Mouse (Mus musculus) B cell, adult 2 months (primary cell): ENCODE data around the gene Prr5l.
A peak's percentile ranks its signal among the peaks of the same experiment; 100 is the strongest.
"Not testable (repeated sequence)": the region's sequence is repeated elsewhere in the genome, so short reads cannot be mapped to it uniquely, and the experiment has no call there.

Experiments
- DNase-seq, 2 experiments: peaks; one replicate each; pipeline ENCODE4 v3.0.0; 2022

The Prr5l gene

DNA sequence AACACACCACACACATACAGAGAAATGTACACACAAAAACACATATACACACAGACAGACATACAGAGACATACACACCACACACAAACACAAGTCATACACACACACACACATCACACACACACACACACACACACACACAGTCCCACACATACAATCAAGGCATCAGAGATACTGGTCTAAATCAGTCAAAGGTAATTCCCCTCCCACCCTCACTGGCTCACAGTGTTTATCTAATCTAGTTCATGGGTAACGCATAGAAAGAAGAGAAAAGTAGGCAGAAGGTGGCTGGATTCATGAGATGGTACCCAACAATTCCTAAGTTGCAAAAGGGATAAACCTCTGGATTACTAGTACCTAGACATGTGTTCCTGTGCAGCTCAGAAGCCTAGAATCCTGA is 120.9 kb downstream of the Prr5l start:
- no peak for DNase-seq

DNA sequence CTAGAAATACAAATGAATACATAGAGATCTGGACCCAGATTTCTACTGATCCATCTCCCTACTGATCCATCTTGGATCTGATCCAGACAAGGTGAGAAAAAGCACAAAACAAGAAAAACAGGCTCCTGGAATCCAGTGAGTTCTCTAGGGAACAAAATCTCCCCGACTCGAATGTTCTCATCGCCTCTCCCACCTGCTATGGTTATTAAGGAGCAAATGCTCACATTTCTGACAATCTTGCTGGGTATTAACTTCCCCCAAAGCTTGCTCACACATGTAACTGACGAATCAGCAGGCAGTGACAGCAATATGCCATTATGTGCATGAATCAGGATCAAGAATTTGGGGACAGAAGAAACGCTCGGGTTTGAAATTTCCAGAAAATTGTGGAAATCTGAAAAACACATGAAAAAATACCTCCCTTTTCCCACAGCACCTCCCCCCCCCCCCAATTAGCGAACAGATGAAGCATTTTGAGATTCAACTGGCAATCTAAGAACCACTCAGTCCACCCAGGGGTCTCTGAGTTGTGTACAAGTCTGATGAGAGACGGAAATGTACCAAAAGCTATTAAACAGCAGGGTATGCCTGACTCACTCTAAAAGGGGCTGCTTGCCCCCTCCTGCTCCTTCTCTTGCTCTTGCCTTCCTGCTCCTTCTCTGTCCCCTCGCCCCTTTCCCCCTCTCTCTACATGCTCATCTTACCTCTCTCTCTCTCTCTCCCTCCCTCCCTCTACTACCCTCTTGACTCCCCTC is 123.1 kb downstream of the Prr5l start:
- DNase-seq = no peak

DNA sequence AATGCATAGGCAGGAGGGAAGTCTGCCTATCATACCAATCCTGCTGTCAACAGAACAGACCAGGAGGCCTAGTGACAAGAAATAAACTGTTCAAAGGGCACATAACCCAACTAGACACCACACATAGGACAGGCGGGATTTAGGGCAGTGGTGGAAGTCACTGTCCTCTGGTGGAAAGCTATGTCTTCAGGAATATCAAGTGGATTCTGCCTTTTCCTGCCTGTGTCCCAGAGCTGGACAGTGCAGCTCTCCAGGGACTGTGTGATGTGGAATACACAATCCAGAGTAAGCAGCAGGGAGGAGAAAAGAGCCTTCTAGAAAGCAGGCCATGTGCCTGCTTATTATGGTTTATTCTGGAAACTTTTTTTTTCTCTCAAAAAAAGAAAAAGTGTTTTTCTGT is 125.0 kb downstream of the Prr5l start:
- DNase-seq = no peak

DNA sequence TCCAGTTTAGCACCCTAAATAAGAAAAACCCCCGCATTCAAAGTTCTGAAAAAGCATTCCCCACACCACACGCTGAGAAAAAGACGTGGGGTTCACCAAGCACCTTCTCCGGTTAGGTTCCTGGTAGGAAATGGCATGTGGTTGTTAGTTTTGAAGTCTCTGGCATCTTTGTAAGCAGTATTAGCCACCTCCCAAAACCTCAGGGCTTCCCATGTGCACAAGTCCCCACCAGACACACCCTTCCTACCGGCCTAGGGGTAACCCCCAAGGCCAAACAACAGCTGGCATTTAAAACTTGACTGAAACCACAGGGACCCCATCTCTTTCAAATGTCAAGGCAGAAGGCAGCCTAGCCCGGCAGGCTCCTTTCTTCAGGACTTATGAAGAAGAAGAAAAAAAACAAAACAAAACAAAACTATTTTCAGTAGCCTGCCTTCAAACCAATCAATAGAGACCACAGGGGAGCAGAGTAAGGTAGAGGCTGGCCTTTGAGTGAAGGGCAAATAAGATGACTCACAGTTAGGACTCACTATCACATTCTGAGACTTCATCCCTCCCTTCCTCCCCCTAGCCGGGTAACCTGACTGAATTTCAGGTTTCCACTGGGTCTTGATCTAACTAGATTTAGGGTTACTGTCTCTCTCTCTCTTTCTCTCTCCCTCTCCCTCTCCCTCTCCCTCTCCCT is 126.6 kb downstream of the Prr5l start:
- DNase-seq = peak; percentile 35 to 37

DNA sequence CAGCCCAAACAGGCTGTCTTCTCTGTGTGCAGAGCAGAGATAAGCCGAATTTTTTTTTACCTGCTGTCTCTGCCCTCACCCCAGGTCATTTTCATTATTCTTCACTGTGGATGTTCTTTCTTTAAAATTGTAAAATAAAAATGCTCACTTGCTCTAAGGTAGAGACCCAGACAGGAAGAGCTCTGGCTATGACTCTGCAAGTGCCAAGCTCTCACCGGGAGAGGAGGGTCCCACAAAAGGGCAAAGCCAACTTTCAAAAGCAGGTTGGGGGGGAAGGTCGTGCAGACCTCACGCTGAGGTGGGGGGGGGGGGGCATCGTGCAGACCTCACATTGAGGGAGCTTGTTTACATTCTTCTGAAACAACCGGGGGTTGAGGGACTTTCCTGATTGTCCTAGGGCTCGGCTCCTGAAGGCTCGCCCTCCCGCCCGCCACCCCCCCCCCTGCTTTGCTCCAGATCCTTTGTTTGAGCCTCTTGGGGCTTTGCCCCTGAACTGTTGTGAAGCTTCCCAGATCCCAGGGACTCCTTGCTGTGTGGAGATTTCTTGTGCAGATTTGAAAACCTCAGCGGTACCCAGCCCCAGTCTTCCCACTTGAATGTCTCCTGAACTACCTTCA is 127.8 kb downstream of the Prr5l start:
- DNase-seq = no peak

DNA sequence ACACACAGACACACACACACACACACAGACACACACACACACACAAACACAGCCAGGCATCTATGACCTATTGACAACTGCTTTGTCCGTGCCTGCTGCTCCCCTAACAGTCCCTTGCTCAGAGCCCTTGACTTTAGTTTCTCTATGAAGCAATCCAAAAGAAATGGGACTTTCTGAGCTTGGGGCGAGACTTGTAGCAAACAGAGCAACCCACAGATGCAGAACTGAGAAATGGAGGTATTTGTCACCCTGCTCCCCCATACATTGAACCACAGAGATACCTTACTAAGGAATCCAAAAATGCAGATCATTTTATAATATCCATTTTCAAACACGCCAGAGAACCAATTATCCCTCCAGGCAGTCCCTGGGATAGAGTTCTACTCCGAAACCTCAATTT is 128.4 kb downstream of the Prr5l start:
- no peak for DNase-seq

DNA sequence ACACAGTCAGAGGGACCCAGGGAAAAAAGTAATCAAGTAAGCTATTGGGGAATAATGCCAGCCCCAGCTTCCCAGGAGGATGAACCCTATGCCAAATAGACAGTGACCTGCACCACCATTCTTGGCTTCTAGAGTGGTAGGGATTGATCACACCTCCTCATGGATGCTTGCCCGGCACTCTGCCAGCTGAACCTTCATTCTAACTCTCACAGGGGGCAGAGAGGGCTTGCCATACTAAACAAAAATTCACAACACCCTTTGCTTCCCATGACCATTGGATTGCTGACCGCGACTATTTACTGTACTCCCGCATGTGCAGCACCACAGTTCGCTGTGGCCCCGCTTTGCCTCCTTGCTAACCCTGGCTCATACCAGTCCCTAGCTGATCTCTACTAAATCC is 129.8 kb downstream of the Prr5l start:
- DNase-seq = no peak

DNA sequence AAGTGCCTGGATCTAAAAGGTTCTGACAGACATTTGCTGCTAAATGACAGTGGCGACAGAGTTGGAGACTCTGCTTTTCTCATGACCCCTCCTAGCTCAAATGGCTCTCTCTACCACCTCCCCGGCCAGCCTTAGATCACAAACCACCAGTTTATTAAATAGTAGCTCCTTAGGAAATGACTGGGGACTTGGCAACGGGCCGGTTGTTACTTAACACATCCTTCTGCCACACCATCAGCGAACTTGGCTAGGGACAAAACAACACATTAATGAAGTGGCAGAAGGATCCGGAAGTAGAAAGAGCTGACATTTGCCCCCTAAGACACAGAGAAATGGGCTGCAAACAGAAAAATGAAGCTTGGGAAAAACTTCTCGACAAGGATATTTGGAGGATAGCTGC is 130.4 kb downstream of the Prr5l start:
- no peak for DNase-seq

DNA sequence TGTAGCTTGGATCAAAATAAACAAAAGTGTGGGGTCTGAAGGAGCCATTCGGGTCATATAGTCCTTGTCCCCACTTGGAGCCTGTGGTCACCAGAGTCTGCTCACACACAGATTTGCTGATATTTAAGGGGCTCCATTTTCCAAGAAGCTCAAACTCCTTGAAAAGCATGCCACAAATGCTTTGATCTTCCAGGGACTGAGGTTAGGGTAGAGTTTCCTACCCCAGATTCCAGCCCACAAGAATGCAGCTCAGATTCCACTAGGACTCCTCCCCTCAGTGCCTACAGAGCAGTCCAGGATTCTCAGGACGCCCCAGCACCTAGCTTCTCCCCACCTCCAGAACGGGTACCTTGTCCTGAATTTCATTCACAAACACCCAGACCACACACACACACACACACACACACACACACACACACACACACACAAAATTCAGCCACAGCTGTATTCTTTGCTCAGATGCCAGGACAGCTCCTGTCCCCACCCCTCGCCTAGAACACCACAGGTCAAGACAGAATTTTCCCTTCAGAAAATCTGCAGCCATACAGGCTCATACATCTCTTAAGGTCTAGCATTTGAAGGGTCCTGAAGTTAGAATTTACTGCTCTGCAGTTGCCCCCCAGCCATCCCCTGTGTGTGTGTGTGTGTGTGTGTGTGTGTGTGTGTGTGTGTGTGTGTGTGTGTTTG is 131.4 kb downstream of the Prr5l start:
- DNase-seq = no peak

DNA sequence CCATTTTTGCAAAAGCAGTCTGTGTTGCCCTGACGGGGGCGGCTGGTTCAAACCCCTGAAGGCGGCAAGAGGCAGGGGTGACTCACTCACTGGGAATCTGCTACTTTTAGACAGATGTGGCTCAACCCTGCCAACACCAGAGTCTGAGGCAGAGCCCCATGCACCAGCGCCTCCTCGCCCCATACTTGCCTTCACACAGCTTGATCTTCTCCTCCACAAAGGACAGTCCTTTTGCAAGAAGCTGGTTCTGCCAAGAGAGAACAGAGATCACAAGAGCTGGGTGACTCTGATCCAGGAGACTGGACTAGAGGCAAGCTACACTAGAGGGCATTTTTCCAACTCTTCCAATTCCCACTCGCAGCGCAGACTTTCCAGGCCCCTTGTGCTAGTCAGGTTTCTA is 136.3 kb downstream of the Prr5l start:
- no peak for DNase-seq

DNA sequence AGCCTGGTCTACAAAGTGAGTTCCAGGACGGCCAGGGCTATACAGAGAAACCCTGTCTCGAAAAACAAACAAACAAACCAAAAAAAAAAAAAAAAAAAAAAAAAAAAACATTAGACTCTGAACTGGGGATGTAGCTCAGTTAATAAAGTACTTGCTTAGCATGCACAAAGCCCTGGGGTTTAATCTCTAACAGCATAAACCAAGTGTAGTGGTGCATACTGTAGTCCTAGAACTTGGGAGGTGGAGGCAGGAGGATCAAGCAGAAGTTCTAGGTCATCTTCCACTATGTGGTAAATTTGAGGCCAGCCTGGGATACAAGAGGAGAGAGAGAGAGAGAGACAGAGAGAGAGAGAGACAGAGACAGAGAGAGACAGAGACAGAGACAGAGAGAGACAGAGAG is 137.2 kb downstream of the Prr5l start:
- not testable (repeated sequence) for DNase-seq

DNA sequence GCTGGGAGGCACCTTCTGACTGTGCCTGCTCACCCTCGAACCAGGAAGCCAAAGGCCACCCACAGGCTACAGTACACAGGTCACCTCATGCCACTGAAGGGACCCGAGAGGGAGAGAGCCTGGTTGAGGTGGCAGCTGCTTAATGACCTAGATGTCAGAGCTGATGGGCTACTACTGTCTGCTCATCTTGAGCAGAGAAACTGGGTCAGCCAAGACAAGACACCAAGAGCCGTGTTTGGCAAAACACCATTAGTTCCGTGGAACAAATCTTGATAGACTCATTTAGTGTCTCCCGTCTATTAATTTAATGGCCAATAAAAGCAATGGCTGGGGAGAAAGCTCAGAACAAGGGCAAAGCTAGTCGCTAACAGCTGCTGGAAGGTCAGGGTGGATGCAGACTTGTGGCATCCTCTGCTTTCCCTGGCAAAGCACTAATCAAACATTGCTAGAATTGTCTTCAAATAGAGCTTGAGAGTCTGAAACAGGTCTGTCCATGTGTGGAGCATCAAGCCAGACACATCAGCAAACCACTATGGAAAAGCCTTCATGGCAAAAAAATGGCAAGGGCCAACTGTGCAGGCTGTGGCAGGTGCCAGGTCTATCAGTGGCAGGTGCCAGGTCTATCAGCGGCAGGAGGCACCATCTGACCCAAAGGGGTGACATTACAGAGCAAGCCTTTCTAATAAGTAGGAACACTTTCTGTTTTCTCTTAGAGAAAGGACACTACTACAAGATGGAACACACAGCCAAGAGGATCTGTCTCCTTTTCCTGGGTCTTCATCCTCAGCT is 140.6 kb downstream of the Prr5l start:
- no peak for DNase-seq

DNA sequence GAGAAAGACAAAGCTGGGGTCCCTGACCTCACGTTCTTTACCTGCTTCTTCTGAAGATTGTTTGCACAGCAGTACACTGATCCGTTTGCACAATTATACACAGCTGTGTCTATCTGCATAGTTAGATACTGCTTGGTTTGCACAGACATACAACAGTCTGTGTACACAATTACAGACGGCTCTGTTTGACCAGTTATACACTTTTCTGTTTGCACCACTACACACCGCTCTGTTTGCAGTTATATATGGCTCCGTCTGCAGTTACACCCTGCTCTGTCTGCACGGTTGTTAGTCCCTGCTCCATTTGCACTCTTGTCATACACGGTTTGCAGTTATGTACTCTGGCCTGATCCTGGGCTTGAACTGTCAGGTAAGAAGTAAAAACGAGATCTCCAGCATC is 141.2 kb downstream of the Prr5l start:
- DNase-seq = no peak

DNA sequence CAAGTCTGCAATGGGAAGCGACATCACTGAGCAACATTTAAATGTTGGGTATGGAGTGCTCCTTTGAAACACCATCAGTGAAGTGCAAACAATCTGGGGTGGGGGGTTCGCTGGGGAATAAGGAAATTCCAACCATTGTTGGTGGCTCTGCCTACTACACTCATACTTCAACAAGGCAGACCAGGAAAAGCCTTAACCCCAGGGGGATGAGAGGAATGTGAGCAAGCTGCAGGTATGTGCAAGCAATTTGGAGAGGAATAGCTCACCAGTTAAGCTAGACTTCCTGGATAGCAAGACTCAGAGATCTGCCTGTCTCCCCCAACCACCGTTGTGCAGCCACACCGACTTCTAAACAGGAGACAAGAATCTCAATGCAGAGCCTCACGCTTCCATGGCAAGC is 142.9 kb downstream of the Prr5l start:
- no peak for DNase-seq

DNA sequence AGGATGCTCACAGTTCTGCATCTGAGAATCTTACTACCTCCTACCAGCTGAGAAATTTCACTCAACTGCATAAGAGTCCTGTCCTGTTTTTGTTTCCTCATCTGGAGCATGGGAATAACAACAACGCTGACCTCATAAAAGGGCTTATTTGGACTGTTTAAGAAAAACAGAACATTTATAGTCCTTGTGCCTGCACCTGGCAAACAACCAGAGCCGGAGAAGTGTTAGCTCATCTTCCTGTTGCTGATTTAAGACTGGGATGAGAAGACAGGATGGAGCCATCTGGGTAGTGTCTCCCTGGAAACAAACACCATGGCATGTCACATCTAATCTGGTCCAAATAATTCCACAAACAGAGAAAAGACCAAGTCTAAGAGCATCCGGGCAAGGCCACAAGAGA is 149.3 kb downstream of the Prr5l start:
- no peak for DNase-seq

DNA sequence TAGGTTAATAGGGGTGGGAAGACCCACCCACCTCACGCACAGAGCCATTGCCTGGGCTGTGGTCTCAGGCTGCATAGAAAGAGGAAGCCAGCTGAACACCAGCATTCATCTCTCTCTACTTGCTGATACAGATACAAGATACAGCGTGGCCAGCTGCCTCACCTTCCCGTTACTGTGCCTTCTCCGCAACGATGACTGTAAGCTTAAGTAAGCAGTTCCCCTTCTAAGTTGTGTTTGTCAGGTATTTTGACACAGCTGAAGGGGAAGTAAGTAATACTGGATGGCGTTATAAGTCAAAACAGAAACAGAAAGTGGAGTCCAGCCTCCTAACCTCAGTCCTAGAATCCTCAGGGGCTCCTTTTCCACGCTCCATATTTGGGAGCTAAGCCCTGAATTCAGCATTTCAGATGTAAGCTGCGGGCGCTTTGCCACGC is 150.0 kb downstream of the Prr5l start:
- peak; percentile 72 to 80 for DNase-seq

DNA sequence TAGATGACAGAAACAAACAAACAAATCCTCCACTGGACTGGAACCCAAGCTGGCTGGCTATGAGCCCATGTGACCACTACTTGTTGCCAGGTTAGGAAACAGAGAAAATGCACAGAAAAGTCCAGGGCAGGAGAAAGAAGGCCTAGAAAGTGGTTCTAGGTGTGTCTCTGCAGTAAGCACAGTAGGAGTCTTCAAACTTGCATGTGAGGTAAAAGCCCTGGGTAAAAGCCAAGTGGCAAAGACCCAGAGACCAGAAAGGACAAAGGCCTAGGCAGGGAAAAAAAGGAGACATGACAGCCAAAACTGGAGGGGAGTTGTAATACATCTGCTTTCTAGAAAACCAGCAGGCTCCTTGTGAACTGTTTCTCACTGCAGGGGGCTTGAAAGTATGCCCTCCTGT is 151.9 kb downstream of the Prr5l start:
- no peak for DNase-seq

DNA sequence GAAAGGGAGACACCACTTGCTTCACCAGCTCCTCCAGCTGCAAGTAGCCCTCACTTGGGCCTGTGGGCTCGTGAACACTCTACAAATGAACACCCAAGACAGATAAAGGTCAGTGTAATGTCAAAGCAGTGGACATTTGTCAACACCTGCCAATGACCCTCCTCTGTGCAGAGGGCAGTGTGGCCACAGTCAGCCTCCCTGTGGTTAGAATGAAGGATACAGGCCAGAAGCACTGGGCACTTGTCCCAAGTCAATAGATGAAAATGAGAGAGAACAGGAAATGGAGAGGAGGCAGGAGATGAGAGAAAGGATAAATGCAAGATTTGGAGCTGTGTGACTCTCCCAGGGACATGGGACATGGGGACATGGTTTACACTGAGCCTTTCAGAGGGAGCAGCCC is 153.4 kb downstream of the Prr5l start:
- DNase-seq = no peak

DNA sequence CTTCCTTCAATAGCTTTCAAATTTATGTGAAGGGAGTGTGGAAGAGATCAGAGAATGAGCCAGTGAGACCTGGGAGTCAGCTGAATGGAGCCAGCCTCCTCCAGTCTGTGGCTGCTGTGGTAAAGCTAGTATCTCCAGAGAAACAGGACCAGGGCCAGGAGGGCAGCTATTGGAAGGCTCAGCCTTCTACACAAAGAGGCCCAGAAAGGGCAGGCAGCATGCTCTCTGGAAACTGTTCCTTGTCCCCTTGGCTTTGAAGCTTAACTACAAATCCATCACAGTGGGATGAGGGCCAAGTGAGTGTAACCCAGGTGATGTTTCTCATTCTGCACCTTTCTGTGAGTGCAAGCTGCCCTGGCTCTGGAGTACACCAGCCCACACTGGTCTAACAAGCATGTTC is 155.0 kb downstream of the Prr5l start:
- DNase-seq = no peak

DNA sequence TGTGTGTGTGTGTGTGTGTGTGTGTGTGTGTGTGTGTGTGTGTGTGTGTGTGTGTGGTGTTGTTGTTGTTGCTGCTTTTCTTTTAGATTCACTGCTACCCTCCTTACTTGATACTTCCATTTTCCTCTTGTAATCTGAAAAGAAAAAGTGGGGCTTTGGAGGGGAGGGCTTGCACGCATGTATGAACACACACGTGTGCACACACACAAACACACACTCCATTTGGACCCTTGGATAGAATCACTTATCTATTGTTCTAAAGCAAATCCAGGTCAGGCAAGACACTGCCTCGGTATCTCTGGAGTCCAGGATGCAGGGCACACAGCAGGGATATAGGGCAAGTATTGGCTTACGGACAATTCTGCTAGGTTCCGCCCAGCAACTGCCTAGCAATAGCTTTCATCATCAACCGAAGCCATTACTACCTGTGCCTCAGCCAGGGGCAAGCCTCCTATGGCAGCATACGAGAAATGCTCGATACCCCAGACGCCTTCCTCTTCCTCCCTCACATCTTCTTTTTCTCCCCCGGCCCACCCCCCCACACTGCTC is 159.4 kb downstream of the Prr5l start:
- no peak for DNase-seq

DNA sequence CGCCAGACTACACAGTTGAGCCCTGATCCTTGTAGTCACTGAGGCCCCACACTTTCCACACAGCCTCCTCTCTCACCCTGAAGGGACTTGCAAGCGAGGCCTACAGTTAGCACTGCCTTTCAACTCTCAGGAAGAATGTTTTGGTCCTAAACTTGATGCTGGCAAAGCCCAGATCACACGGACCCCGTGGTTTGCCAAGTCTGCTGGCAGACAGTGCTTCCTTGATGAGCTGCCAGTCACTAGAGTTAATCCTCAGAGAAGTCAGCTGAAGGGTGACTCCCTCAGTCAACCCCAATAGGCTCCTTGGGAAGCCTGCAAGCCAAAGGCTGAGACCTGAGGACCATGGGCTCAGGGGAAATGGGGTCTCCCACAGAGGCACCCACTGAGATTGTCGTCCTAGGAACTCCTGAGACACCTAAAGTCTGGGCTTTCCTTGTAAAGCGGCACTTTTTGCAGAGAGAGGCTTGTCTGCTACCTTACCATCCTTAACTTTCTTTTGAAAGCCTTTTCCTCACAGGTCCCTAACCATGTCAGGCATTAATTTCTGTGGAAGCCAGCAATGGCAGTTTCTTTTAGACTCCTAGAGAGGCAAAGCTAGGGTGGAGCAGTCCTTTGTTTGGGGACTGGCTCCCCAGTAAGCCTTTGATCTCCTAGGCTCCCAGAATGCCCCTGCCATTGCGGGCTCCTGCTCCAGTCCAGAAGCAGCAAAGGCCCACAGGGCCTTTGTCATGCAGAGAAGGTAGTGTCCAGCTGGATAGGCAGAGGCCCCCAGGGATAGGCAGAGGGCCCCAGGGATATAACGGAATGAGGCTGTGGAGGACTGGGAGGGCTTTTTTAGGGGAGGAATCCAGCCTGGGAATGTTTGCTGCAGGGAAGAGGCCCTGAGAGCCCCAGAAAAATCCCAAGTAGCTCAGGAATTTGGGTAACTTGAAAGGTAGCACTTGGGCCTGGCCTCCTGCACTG is 160.2 kb downstream of the Prr5l start:
- DNase-seq = no peak
